Mouse (Mus musculus) small intestine, adult 2 months (tissue): ENCODE results near the gene Cenpu.

ENCODE experiments used
- CTCF ChIP-seq: fragments of 200-500 bp; IDR thresholded peaks from 2 replicates; pipeline ENCODE4 v1.5.1; 2012; ENCODE audit warnings: low read depth, mild to moderate bottlenecking, control low read depth, inconsistent platforms, low read length, moderate library complexity, mixed read lengths; ENCODE audit not compliant: insufficient replicate concordance, insufficient read length; ENCODE audit errors: extremely low read depth
- POLR2A ChIP-seq: fragments of 200-500 bp; IDR thresholded peaks from 2 replicates; pipeline ENCODE4 v1.6.1; 2012; ENCODE audit warnings: low read depth, mild to moderate bottlenecking, control low read depth, inconsistent platforms, low read length, moderate library complexity

GRCm38 (mm10) chr8:46545854-46546253 is 6.0 kb upstream of the Cenpu start:
- TF ChIP-seq POLR2A = no peak
- no peak for TF ChIP-seq CTCF
